Mouse (Mus musculus) G1E (cell line): ENCODE data around the gene B3gnt6. TPM values are rescaled to one million over a fixed set of nuclear protein-coding genes. Genes with fewer than 3 reads are reported as not detected.

Experiments used
- ATAC-seq: 2 replicates; pipeline ENCODE4 v1.8.0; 2016; ENCODE audit warnings: mild to moderate bottlenecking; ENCODE audit not compliant: insufficient number of reproducible peaks, poor library complexity, low FRiP score, severe bottlenecking; ENCODE audit errors: extremely low read depth
- DNase-seq: peaks from one replicate; pipeline ENCODE4 v3.0.0; 2012; ENCODE audit warnings: low spot score
- H3K27me3 ChIP-seq: 2 replicates; pipeline ENCODE4 v1.6.1; 2012; ENCODE audit warnings: mild to moderate bottlenecking, low read length, inconsistent platforms; ENCODE audit not compliant: insufficient read depth
- H3K36me3 ChIP-seq: replicated peaks from 2 replicates; pipeline ENCODE3; 2012; ENCODE audit warnings: mild to moderate bottlenecking, inconsistent platforms
- H3K4me1 ChIP-seq: 2 replicates; pipeline ENCODE4 v1.6.1; 2012; ENCODE audit warnings: low read depth, low read length, inconsistent platforms, mixed read lengths; ENCODE audit not compliant: insufficient read depth
- H3K4me3 ChIP-seq: 2 replicates; pipeline ENCODE4 v1.5.1; 2012; ENCODE audit warnings: low read depth, mild to moderate bottlenecking, inconsistent platforms, low read length, moderate library complexity, mixed read lengths
- H3K9me3 ChIP-seq: replicated peaks from 2 replicates; pipeline ENCODE4 v1.6.1; 2012; ENCODE audit warnings: inconsistent platforms
- CTCF ChIP-seq: IDR thresholded peaks from 2 replicates; pipeline ENCODE4 v1.5.1; 2012; ENCODE audit warnings: low read depth, low read length, inconsistent platforms, mixed read lengths
- GATA1 ChIP-seq: IDR thresholded peaks from 2 replicates; pipeline ENCODE4 v1.6.1; 2012; ENCODE audit warnings: borderline replicate concordance, low read length, inconsistent platforms, mixed read lengths
- GATA2 ChIP-seq: IDR thresholded peaks from 2 replicates; pipeline ENCODE4 v1.6.1; 2012; ENCODE audit warnings: low read depth, low read length, inconsistent platforms, borderline replicate concordance
- POLR2AphosphoS5 ChIP-seq: IDR thresholded peaks from 2 replicates; pipeline ENCODE4 v1.6.1; 2012; ENCODE audit warnings: low read depth, low read length, inconsistent platforms; ENCODE audit not compliant: insufficient replicate concordance
- TAL1 ChIP-seq: conservative IDR thresholded peaks from 2 replicates; pipeline ENCODE4 v1.6.1; 2012; ENCODE audit warnings: low read depth, low read length, inconsistent platforms, mixed read lengths
- polyA plus RNA-seq: library from polyadenylated mRNA; stranded (reverse); fragments of >175 nt; gene quantifications from 2 replicates; pipeline ENCODE4 v1.2.3, GENCODE M21; 2012
- total RNA-seq, 2 experiments: library from RNA; stranded (forward) in 1 of 2; stranded (reverse) in 1 of 2; fragments of 200-1000 nt in 1 of 2; fragments of >200 nt in 1 of 2; fragmentation: Nextera tagmentation in 1 of 2; gene quantifications; 2 replicates each; pipeline ENCODE4 v1.2.3; 2014 to 2017

Gene B3gnt6
- total and polyA plus RNA-seq, 3 experiments, result 0.03 to 0.11 TPM; not detected in 1

DNA sequence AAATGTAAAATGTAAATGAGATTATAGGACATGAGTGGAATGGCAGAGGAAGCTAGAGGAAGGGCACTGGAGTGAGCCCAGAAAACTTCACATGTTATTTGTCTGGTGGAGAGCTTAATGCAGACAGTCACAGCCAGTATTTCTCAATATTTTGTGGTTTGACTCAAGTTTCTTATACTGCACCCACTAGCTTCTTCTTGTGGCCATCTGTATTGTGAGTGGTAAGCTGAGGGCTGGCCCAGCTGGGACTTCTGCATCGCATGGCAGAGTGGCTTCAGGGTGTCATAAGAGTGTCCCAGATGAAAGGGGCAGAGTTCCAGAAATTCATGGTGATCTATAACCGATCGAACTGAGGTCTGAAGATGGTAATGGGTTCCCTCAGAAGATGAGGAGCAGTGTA is 1.1 kb upstream of the B3gnt6 start:
- Histone ChIP-seq H3K4me1 (no peaks in the 10 kb centered on the region; the same call in 1 of the 2 replicates), H3K4me3 (no peak overlapping the region), H3K27me3 (peaks cover 7% of the 10 kb centered on the region; the same call in 1 of the 2 replicates), H3K9me3 (no peaks in the 10 kb centered on the region), H3K36me3 (no peaks in the 10 kb centered on the region)
- ATAC-seq (no peak), DNase-seq (no peak)
- TF ChIP-seq TAL1 (no peak), POLR2AphosphoS5 (no peak), GATA1 (no peak), CTCF (no peak), GATA2 (no peak)

DNA sequence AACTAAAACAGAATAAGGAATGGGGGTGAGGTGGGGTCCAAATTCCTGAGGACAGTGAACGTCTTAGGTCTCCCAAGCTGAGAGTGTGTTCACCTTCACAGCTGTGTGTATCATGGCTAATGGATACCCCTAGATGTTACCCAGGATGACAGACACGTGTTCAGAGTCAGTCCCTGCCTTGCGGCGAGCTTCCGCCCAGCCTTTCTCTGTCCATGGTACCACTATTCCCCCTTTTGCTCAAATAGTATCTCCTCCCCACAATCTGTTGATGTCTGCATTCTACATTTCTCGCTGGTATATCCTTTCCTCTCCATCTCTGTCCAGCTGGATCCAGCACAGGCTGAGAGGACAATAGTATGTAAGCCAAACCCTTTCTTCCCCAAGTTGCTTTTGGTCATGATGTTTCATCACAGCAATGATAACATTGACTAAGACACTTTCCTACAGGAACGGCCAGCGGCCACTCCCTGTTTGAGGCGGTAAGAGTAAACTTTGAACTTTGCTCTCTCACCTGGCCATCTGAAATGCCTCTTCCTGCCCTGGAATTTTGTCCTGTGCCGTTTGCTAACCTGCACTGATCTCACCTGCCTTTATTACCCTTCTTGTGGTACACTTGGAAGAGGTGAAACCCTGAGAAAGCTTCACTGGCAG is 4.0 kb downstream of the B3gnt6 start:
- ATAC-seq (no peak), DNase-seq (no peak)
- H3K9me3 ChIP-seq, result peaks cover 2% of the 10 kb centered on the region; the same call in 1 of the 2 replicates
- TF ChIP-seq POLR2AphosphoS5, result no peak
- no peak for TF ChIP-seq CTCF
- no peak for TF ChIP-seq GATA1
- TF ChIP-seq TAL1, result no peak
- no peak for TF ChIP-seq GATA2
- H3K36me3 ChIP-seq, result no peaks in the 10 kb centered on the region
- no peaks in the 10 kb centered on the region for H3K4me1 ChIP-seq
- no peak overlapping the region for H3K4me3 ChIP-seq
- peaks cover 18% of the 10 kb centered on the region; the same call in 1 of the 2 replicates for H3K27me3 ChIP-seq

DNA sequence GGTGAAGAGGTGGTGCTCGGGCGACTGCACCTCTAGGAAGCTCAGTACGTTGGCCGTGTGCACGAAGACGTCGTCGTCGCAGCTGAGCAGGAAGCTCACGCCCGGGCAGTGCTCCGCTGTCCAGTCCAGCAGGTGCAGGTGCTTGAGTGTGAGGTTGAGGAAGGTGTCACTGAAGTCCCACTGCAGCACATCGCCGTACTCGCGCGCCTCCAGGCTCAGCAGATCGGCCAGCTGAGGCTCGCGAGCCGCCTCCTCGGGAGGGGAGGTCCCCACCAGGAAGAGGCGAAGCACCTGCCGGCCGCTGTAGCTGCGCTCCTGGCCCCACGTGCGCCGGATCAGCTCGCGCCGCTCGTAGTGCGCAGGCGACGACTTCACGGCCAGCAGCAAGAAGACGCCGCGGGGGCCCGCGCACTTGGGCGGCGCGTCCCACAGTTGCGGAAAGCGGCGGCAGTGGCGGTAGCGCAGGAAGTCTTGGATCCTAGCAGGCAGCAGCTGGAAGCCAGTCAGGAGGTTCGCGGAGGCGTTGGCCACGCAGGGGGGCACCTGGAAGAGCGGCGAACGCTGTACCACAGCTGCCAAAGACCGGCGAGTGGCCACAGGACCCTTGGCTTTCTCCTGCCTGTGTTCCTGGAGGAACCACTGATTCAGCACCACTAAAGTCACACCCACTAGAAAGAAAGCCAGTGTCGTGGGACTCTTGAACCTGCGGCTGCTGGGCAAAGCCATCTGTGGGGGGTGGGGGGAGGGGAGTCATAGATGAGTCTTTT is 5.1 kb downstream of the B3gnt6 start:
- no peak for TF ChIP-seq POLR2AphosphoS5
- Histone ChIP-seq H3K4me3 (no peak overlapping the region), H3K36me3 (no peaks in the 10 kb centered on the region), H3K9me3 (peaks cover 2% of the 10 kb centered on the region; the same call in 1 of the 2 replicates), H3K27me3 (peaks cover 18% of the 10 kb centered on the region; the same call in 1 of the 2 replicates), H3K4me1 (no peaks in the 10 kb centered on the region)
- DNase-seq (no peak), ATAC-seq (no peak)

DNA sequence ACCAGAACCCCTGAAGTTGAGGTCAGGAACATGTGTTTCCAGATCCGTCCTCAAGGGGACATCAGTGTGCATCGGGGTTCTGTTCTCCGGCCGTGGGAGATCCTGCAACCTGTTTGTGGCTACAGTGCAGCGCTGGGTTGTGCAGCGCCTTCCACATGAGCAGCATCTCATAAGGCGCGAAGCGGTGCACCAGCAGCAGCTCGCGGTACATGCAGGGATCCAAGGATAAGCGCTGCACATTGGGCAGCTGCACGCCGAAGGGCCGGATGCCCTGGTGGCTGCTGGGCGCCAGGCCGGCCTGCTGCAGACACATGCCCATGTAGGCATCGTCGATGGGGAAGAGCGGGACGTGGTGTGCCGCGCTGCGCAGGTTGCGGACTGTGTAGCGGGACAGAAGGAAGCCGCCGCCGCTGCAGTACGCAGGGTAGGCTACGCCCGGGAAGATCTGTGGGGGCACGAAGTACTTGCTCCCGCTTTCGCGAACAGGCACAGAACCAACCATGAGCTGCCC is 5.7 kb downstream of the B3gnt6 start:
- no peaks in the 10 kb centered on the region for H3K36me3 ChIP-seq
- DNase-seq (no peak), ATAC-seq (no peak)
- H3K27me3 ChIP-seq, result peaks cover 22% of the 10 kb centered on the region; the same call in 1 of the 2 replicates
- H3K4me1 ChIP-seq, result no peaks in the 10 kb centered on the region
- peaks cover 2% of the 10 kb centered on the region; the same call in 1 of the 2 replicates for H3K9me3 ChIP-seq
- no peak for TF ChIP-seq POLR2AphosphoS5
- TF ChIP-seq TAL1, result no peak
- no peak for TF ChIP-seq GATA2
- TF ChIP-seq CTCF, result no peak
- no peak for TF ChIP-seq GATA1
- H3K4me3 ChIP-seq, result no peak overlapping the region

DNA sequence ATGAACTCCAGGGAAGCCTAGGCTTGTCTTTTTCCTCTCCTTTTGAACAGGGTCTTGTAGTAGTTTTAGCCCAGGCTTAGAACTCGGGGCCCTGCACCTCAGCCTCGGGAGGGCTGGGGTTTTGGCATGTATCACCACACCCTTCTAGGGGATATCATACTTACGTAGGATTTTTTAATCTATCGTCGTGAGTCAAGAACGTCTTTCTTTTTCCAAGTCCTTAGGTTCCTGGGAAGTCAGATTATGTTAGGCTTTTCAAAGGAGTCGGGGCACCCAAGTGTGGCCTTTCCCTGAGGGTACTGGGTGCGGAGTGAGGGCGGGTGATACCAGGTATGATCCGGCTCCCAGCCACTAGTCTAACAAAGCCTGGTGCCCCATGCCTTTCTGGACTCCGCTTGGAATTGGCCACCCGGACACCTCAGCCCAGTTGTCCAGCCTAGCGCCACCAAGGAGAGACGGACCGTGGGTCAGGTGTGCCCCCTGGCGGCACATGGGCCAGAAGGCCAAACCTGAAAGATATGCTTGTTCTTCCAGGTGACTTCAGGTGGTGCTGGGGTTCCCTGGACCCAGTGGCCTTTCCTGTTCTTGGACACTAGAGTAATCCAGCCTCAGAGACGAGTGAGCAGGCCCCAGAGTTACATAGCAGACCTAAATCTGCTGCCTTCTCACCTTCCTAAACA is 7.6 kb downstream of the B3gnt6 start:
- TF ChIP-seq CTCF (no peak), TAL1 (no peak), GATA1 (no peak), GATA2 (no peak), POLR2AphosphoS5 (no peak)
- no peak for ATAC-seq
- no peak for DNase-seq
- H3K4me3 ChIP-seq, result no peak overlapping the region
- peaks cover 19% of the 10 kb centered on the region; the same call in 1 of the 2 replicates for H3K27me3 ChIP-seq
- H3K4me1 ChIP-seq, result no peaks in the 10 kb centered on the region
- peaks cover 2% of the 10 kb centered on the region; the same call in 1 of the 2 replicates for H3K9me3 ChIP-seq
- no peaks in the 10 kb centered on the region for H3K36me3 ChIP-seq

DNA sequence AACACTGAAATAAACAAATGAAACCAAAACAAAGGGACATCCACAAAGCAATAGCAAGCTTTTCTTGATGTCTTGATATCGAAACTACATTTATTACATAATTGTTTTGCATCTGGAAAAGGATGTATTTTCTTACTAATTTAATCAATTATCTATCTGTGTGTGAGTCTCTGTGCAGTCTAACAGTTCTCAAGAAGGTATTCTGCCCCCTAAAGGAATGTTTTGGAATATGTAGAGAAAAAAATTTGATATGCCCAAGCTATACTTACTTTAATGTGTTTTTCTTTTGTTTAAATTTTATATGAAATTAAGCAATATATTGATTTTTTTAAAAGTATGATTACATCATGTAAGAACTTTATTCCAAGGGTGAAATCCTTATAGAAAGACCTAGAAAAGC is 8.7 kb downstream of the B3gnt6 start:
- H3K4me1 ChIP-seq, result no peaks in the 10 kb centered on the region
- peaks cover 2% of the 10 kb centered on the region; the same call in 1 of the 2 replicates for H3K9me3 ChIP-seq
- H3K27me3 ChIP-seq, result peaks cover 17% of the 10 kb centered on the region; the same call in 1 of the 2 replicates
- no peak for DNase-seq
- no peak overlapping the region for H3K4me3 ChIP-seq
- TF ChIP-seq CTCF (no peak), GATA1 (no peak), TAL1 (no peak), GATA2 (no peak), POLR2AphosphoS5 (no peak)
- no peaks in the 10 kb centered on the region for H3K36me3 ChIP-seq
- no peak for ATAC-seq
